Mouse (Mus musculus): ENCODE results near the gene Gm28539. TPM values are rescaled to one million over a fixed set of nuclear protein-coding genes. Genes with fewer than 3 reads are reported as not detected.

Gm28539 gene
- total and polyA plus RNA-seq, 3 experiments = 2.9 to 13.9 TPM; not detected in 1

GRCm38 (mm10) chr16:18811468-18812384 is 24.7 kb upstream of the Gm28539 start, which contains the start of the genes Ufd1 and Cdc45 (continued):
- TF ChIP-seq NELFE (IDR thresholded peaks at IDR 0.05; ENCODE audit: low read depth, low read length) (peak; percentile 86), MAFK (IDR thresholded peaks at IDR 0.05; ENCODE audit: borderline replicate concordance, low read depth, low read length) (no peak), BHLHE40 (IDR thresholded peaks at IDR 0.05; ENCODE audit: borderline replicate concordance, low read depth, low read length) (no peak), ETS1 (IDR thresholded peaks at IDR 0.05; ENCODE audit: low read depth, low read length) (peak; percentile 39; the same call in 1 of the 2 replicates), TBP (IDR thresholded peaks at IDR 0.05; ENCODE audit: low read depth, low read length) (peak; percentile 86), ZNF384 (IDR thresholded peaks at IDR 0.05; ENCODE audit: low read depth, low read length) (no peak), MYB (IDR thresholded peaks at IDR 0.05; ENCODE audit: low read depth, low read length) (peak; percentile 50; the same call in 1 of the 2 replicates), POLR2AphosphoS2 (IDR thresholded peaks at IDR 0.05; ENCODE audit: low read length) (peak; percentile 41; the same call in 1 of the 2 replicates), MXI1 (IDR thresholded peaks at IDR 0.05; ENCODE audit: low read depth, low read length) (peak; percentile 67), MEF2A (IDR thresholded peaks at IDR 0.05; ENCODE audit: extremely low read depth, insufficient replicate concordance, low read depth, low read length, poor library complexity, severe bottlenecking) (no peak), GATA1 (IDR thresholded peaks at IDR 0.05; ENCODE audit: low read depth, low read length) (no peak; the same call in 1 of the 2 replicates), USF2 (IDR thresholded peaks at IDR 0.05; ENCODE audit: borderline replicate concordance in 1 of 2, insufficient read depth in 1 of 2, low read depth in 1 of 2, low read length in 2 of 2) (no peak), ZC3H11A (IDR thresholded peaks at IDR 0.05; ENCODE audit: low read depth, low read length) (no peak), GABPA (IDR thresholded peaks at IDR 0.05; ENCODE audit: low read depth, low read length) (no peak), SMC3 (IDR thresholded peaks at IDR 0.05; ENCODE audit: low read depth, low read length) (no peak)

GRCm38 (mm10) chr16:18812385-18812910 is 23.9 kb upstream of the Gm28539 start:
- Histone ChIP-seq H3K36me3 (ENCODE audit: control insufficient read depth in 1 of 2, insufficient read depth in 2 of 2, low read length in 2 of 2) (peaks cover 3 to 5% of the 10 kb centered on the region in 2 experiments), H3K27ac (ENCODE audit: control insufficient read depth, low read depth, low read length) (peak overlapping the region; percentile 91), H3K9me3 (replicated peaks; ENCODE audit: insufficient read depth, low read length) (no peaks in the 10 kb centered on the region), H3K4me3 (ENCODE audit: control insufficient read depth in 1 of 2, insufficient read depth in 1 of 2, low read depth in 2 of 2, low read length in 2 of 2) (peak overlapping the region; percentile 80 to 99), H3K9ac (ENCODE audit: control insufficient read depth, low read depth, low read length, poor library complexity, severe bottlenecking) (peak overlapping the region; percentile 96), H3K79me2 (ENCODE audit: control insufficient read depth, insufficient read depth, low read length, poor library complexity) (peaks cover 30% of the 10 kb centered on the region), H3K27me3 (ENCODE audit: control insufficient read depth in 1 of 2, insufficient read depth in 2 of 2, low read length in 2 of 2) (no peaks in the 10 kb centered on the region), H3K4me1 (ENCODE audit: control insufficient read depth in 1 of 2, insufficient read depth in 2 of 2, low read length in 2 of 2) (peaks cover 0 to 3% of the 10 kb centered on the region in 2 experiments; a peak in 2 of 4 replicates)
- no peak for DNase-seq (ENCODE audit: low read depth, low spot score)
- no peak for TF ChIP-seq ZNF384 (IDR thresholded peaks at IDR 0.05; ENCODE audit: low read depth, low read length)
- 0 out of 2 replicates have a peak, but pooled peaks have one; percentile 39 for TF ChIP-seq MAX (IDR thresholded peaks at IDR 0.05; ENCODE audit: low read length)
- TF ChIP-seq MYC (IDR thresholded peaks at IDR 0.05; ENCODE audit: low read depth, low read length) = no peak
- 0 out of 2 replicates have a peak, but pooled peaks have one; percentile 12 for TF ChIP-seq TCF12 (IDR thresholded peaks at IDR 0.05; ENCODE audit: low read depth, low read length)
- TF ChIP-seq KAT2A (conservative IDR thresholded peaks at IDR 0.05; ENCODE audit: low read depth, low read length) = no peak
- TF ChIP-seq POLR2A (IDR thresholded peaks at IDR 0.05; ENCODE audit: control insufficient read depth in 1 of 2, insufficient read depth in 1 of 2, low read depth in 1 of 2, low read length in 2 of 2, poor library complexity in 1 of 2) = peak in 1 of 2 experiments; percentile 49; a peak in 1 of 4 replicates
- TF ChIP-seq ZC3H11A (IDR thresholded peaks at IDR 0.05; ENCODE audit: low read depth, low read length) = no peak
- no peak for TF ChIP-seq GABPA (IDR thresholded peaks at IDR 0.05; ENCODE audit: low read depth, low read length)
- no peak for TF ChIP-seq ZMIZ1 (IDR thresholded peaks at IDR 0.05; ENCODE audit: low read depth, low read length)
